Mouse (Mus musculus) layer of hippocampus, adult 2 months (tissue): ENCODE measurements around the gene Erf. TPM values are rescaled to one million over a fixed set of nuclear protein-coding genes. Genes with fewer than 3 reads are reported as not detected.

ENCODE experiments used
- DNase-seq, 2 experiments: peaks; one replicate each; pipeline ENCODE4 v3.0.0; 2022; ENCODE audit warnings: low spot score in 2 of 2
- H3K27ac ChIP-seq: fragments of 200-600 bp; 2 replicates; pipeline ENCODE4 v1.8.1; 2022
- H3K4me3 ChIP-seq: fragments of 200-600 bp; 2 replicates; pipeline ENCODE4 v1.8.1; 2022; ENCODE audit warnings: mild to moderate bottlenecking
- CTCF ChIP-seq: fragments of 200-600 bp; conservative IDR thresholded peaks from 2 replicates; pipeline ENCODE4 v1.8.1; 2022; ENCODE audit warnings: antibody characterized with exemption, mild to moderate bottlenecking, moderate library complexity
- total RNA-seq, 2 experiments: library from RNA; stranded (reverse); gene quantifications; 2 replicates each; pipeline ENCODE4 v1.2.3; 2021

Erf gene
- total RNA-seq, 2 experiments from 2014 or later, result 40.3 to 45.1 TPM

GRCm38 (mm10) chr7:25219756-25220456 lies 30.7 kb downstream of the Erf start:
- DNase-seq, result peak; percentile 94 to 97
- H3K27ac ChIP-seq, result peak overlapping the region; percentile 93
- peak overlapping the region; percentile 99 for H3K4me3 ChIP-seq
- no peak for TF ChIP-seq CTCF

GRCm38 (mm10) chr7:25219416-25219750 lies 31.2 kb downstream of the Erf start:
- TF ChIP-seq CTCF, result no peak
- peak overlapping the region; percentile 99 for H3K4me3 ChIP-seq
- H3K27ac ChIP-seq, result peak overlapping the region; percentile 93
- no peak for DNase-seq

DNA sequence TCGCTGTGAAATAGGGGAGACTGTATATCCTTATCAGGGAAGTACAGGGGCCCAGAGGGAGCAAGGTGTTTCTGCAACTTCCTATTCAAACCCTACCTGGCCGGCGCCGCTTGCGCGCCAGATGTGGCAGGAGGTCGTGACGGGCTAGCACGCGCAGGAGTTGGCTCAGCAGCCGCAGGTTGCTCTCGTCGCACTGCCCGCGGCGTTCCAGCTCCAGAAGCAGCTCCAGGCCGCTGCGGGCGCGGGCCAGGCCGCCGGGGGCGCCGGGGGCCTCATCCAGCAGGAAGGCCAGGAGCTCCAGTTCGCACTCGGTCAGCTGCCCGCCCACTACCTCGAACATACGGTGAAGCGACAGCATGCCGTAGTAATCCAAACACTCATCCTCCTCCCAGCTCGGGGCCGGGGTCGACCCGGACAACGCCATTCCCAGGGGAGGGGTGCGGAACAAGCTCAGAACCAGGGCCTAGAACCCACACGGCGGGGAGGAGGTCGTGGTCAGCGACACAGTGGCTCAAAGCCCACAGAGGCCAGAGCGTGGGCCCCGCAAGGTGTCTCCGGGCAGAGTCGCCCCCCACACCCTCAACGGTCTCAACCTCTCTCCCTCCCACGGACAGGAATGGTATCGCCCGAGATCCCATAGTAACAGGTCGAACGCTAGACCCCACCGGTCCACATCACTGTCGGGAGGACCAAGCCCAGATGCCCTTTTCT lies 31.7 kb downstream of the Erf start:
- TF ChIP-seq CTCF, result peak; percentile 40
- peak overlapping the region; percentile 93 for H3K27ac ChIP-seq
- peak overlapping the region; percentile 99 for H3K4me3 ChIP-seq
- DNase-seq, result peak in 1 of 2 experiments; percentile 44

DNA sequence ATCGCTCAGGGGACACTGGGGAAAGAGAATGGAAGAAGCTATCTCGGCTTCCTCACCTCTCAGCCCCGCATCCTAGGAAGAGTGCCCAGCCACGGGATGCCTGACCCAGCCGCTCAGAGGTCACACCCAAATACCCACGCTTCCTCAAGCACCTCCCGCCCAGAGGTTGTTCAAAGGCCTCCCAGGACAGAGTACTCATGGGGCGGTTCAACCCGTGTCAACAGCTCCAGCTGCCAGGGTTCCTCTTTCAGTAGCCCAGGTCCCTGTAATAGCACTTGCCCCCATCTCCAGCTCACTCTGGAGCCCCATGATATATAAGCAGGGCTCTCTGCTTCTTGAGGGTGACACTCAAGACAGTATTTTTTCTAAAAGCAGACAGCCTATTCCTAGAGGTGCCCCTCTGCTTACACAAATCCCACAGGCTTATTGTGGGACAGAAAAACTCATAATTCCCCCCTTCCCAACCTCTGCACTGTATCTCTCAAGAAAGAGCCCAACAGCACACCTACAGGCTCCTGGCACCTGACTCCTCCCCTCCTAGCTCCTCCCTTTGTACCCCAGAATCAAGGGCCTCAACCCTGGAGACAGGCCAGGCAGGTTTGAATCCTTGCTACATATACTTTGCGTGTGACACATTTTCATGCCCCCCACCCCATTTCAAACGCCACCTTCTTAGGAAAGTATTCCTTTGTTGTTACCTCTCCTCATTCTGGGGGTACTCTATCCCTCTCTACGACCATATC lies 32.7 kb downstream of the Erf start:
- no peak for TF ChIP-seq CTCF
- no peak for DNase-seq
- Histone ChIP-seq H3K4me3 (no peak overlapping the region), H3K27ac (no peak overlapping the region)

GRCm38 (mm10) chr7:25214172-25214571 lies 36.4 kb downstream of the Erf start:
- no peak for DNase-seq
- no peak overlapping the region for H3K4me3 ChIP-seq
- H3K27ac ChIP-seq, result no peak overlapping the region
- no peak for TF ChIP-seq CTCF

- DNase-seq, result no peak
- H3K27ac ChIP-seq, result no peak overlapping the region
- no peak for TF ChIP-seq CTCF
- no peak overlapping the region for H3K4me3 ChIP-seq
Observed at GRCm38 (mm10) chr7:25213099-25213498, 37.5 kb downstream of the Erf start.

- no peak for TF ChIP-seq CTCF
- H3K4me3 ChIP-seq, result no peak overlapping the region
- no peak for DNase-seq
- no peak overlapping the region for H3K27ac ChIP-seq
Observed at GRCm38 (mm10) chr7:25210482-25210881, 40.1 kb downstream of the Erf start.

GRCm38 (mm10) chr7:25209161-25209622 lies 41.4 kb downstream of the Erf start:
- no peak for TF ChIP-seq CTCF
- Histone ChIP-seq H3K27ac (no peak overlapping the region), H3K4me3 (no peak overlapping the region)
- no peak for DNase-seq

DNA sequence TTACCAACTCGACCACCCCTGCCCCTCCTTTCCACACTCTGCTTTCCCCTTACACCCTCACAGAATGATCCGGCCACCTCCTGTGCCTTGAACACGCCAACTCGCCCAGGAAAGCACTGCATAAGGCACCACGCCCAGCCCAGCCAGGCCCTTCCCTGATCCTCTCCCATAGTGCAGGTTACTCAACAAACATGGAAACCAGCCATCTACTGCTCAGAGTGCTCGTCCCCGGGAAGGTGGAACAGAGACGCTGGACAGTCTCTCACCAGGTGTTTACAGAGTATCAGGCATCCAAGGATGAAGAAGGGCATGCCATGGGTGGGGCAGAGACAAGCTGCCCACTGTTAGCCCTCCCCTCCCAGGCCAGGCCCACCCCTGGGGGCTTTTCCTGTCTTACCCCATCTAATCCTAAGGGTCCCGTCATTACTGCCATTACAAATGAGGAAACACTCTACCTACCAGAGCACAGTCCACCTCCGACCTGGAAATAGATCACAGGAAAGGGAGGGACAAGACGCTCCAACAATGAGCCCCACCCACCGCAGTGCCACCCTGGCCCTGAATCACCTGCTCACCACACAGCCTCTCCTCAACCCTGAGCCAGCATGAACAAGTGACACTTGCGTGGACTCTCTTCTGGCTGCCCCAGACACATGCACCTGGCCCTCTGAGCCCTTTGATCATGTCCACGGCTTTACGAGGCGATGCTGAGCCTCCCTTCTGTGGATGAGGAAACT lies 44.3 kb downstream of the Erf start:
- no peak for TF ChIP-seq CTCF
- no peak overlapping the region for H3K4me3 ChIP-seq
- no peak overlapping the region for H3K27ac ChIP-seq
- DNase-seq, result no peak

- TF ChIP-seq CTCF, result no peak
- no peak overlapping the region for H3K27ac ChIP-seq
- DNase-seq, result no peak
- H3K4me3 ChIP-seq, result no peak overlapping the region
Observed at GRCm38 (mm10) chr7:25205355-25206093, 45.0 kb downstream of the Erf start.

DNA sequence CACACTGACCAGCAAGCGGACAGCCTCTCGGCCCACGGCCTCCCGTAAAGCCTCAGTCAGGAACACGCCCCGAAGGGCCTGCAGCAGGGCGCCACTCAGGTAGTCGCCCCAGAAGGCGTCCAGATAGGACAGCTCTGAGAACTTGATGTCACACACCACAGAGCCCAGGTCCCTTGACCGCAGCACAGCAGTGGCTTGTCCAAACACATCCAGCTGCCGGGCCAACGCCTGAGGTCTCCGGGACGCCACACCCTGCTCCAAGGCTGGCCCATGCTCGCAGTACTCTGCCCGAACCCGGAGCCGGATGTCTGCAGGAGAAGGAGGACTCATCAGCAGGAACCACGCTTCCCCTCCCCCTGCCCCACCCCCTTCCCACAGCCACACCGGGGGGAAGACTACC lies 46.9 kb downstream of the Erf start:
- no peak for DNase-seq
- no peak overlapping the region for H3K27ac ChIP-seq
- H3K4me3 ChIP-seq, result no peak overlapping the region
- no peak for TF ChIP-seq CTCF

DNA sequence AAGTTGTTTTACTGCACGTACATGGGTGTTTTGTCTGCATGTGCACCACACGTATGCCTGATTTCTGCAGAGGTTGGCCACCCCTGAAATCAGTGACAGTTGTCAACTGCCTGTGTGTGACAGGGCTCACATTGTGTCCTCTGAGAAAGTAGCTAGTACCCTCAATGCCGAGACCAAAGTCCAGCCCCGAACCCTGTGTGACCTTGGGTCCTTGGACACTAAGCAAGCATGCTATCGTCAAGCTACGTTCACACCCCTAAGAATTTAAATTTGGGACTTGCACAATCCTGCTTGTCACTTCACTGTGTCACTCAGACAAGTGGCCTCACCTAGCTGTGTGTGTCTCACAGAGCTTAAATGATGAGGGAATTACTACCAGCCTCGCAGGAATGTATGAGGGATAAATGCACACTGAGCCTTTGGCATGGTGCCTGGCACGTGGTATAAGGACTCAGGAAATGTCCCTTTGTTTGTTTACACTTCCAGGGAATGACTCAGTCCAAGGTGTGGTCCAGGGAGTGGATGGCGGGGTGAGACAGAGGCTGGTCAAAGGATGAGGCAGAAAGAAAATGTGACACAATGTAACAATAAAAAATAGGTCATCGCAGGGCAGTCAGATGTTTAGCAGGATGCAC lies 53.1 kb downstream of the Erf start:
- no peak for TF ChIP-seq CTCF
- no peak overlapping the region for H3K4me3 ChIP-seq
- no peak for DNase-seq
- no peak overlapping the region for H3K27ac ChIP-seq
